Mouse (Mus musculus): ENCODE measurements around the gene Lrmda. TPM values are rescaled to one million over a fixed set of nuclear protein-coding genes. Genes with fewer than 3 reads are reported as not detected.

The Lrmda gene
- polyA plus RNA-seq, 1 experiment, result 0.51 TPM

GRCm38 (mm10) chr14:22367615-22368014 is 348.1 kb downstream of the Lrmda start:
- no peaks in the 10 kb centered on the region for H3K4me1 ChIP-seq (replicated peaks; ENCODE audit: control insufficient read depth, insufficient read depth, low read length)

GRCm38 (mm10) chr14:22371136-22371535 is 351.6 kb downstream of the Lrmda start:
- TF ChIP-seq CTCF (IDR thresholded peaks at IDR 0.05; ENCODE audit: borderline replicate concordance, control insufficient read depth, extremely low read depth, insufficient read depth, low read length, poor library complexity) (no peak), POLR2A (IDR thresholded peaks at IDR 0.05; ENCODE audit: control insufficient read depth, extremely low read depth, insufficient read depth, low read length, poor library complexity) (no peak)
- no peak overlapping the region for H3K27ac ChIP-seq (ENCODE audit: control insufficient read depth, insufficient read depth, low read length)
- 85% methylated on average over 8 of the region's 8 CpGs for WGBS
- DNase-seq, result no peak
- no peaks in the 10 kb centered on the region for H3K27me3 ChIP-seq (ENCODE audit: control insufficient read depth, insufficient read depth, low read length)
- H3K4me3 ChIP-seq (ENCODE audit: control insufficient read depth, insufficient read depth, low read length), result no peak overlapping the region
- H3K4me1 ChIP-seq (replicated peaks; ENCODE audit: control insufficient read depth, insufficient read depth, low read length), result no peaks in the 10 kb centered on the region
- H3K36me3 ChIP-seq (ENCODE audit: control insufficient read depth, insufficient read depth, low read length), result no peaks in the 10 kb centered on the region

More at GRCm38 (mm10) chr14:22367615-22368014, 348.1 kb downstream of the Lrmda start:
- H3K27ac ChIP-seq (ENCODE audit: control insufficient read depth, insufficient read depth, low read length), result no peak overlapping the region
- TF ChIP-seq CTCF (IDR thresholded peaks at IDR 0.05; ENCODE audit: borderline replicate concordance, control insufficient read depth, extremely low read depth, insufficient read depth, low read length, poor library complexity) (no peak), POLR2A (IDR thresholded peaks at IDR 0.05; ENCODE audit: control insufficient read depth, extremely low read depth, insufficient read depth, low read length, poor library complexity) (no peak)
- 94% methylated on average over 4 of the region's 4 CpGs for WGBS
- no peaks in the 10 kb centered on the region for H3K27me3 ChIP-seq (ENCODE audit: control insufficient read depth, insufficient read depth, low read length)
- no peak overlapping the region for H3K4me3 ChIP-seq (ENCODE audit: control insufficient read depth, insufficient read depth, low read length)
- H3K36me3 ChIP-seq (ENCODE audit: control insufficient read depth, insufficient read depth, low read length), result no peaks in the 10 kb centered on the region
- DNase-seq, result no peak

- H3K36me3 ChIP-seq (ENCODE audit: control insufficient read depth, insufficient read depth, low read length), result no peaks in the 10 kb centered on the region
- 94% methylated on average over 9 of the region's 9 CpGs for whole genome bisulfite sequencing
- no peak overlapping the region for H3K4me3 ChIP-seq (ENCODE audit: control insufficient read depth, insufficient read depth, low read length)
- H3K27me3 ChIP-seq (ENCODE audit: control insufficient read depth, insufficient read depth, low read length), result no peaks in the 10 kb centered on the region
- DNase-seq, result no peak
- no peak overlapping the region for H3K27ac ChIP-seq (ENCODE audit: control insufficient read depth, insufficient read depth, low read length)
- TF ChIP-seq CTCF (IDR thresholded peaks at IDR 0.05; ENCODE audit: borderline replicate concordance, control insufficient read depth, extremely low read depth, insufficient read depth, low read length, poor library complexity), result no peak
- no peaks in the 10 kb centered on the region for H3K4me1 ChIP-seq (replicated peaks; ENCODE audit: control insufficient read depth, insufficient read depth, low read length)
Observed at GRCm38 (mm10) chr14:22372666-22373360, 353.3 kb downstream of the Lrmda start.

GRCm38 (mm10) chr14:22373361-22373745 is 353.8 kb downstream of the Lrmda start:
- WGBS, result 92% methylated on average over 3 of the region's 3 CpGs
- TF ChIP-seq CTCF (IDR thresholded peaks at IDR 0.05; ENCODE audit: borderline replicate concordance, control insufficient read depth, extremely low read depth, insufficient read depth, low read length, poor library complexity) (no peak), POLR2A (IDR thresholded peaks at IDR 0.05; ENCODE audit: control insufficient read depth, extremely low read depth, insufficient read depth, low read length, poor library complexity) (no peak)
- no peak overlapping the region for H3K27ac ChIP-seq (ENCODE audit: control insufficient read depth, insufficient read depth, low read length)
- no peaks in the 10 kb centered on the region for H3K27me3 ChIP-seq (ENCODE audit: control insufficient read depth, insufficient read depth, low read length)
- no peaks in the 10 kb centered on the region for H3K4me1 ChIP-seq (replicated peaks; ENCODE audit: control insufficient read depth, insufficient read depth, low read length)
- H3K36me3 ChIP-seq (ENCODE audit: control insufficient read depth, insufficient read depth, low read length), result no peaks in the 10 kb centered on the region
- H3K4me3 ChIP-seq (ENCODE audit: control insufficient read depth, insufficient read depth, low read length), result no peak overlapping the region
- DNase-seq, result no peak

- Histone ChIP-seq H3K4me3 (ENCODE audit: control insufficient read depth, insufficient read depth, low read length) (no peak overlapping the region), H3K27ac (ENCODE audit: control insufficient read depth, insufficient read depth, low read length) (no peak overlapping the region), H3K4me1 (replicated peaks; ENCODE audit: control insufficient read depth, insufficient read depth, low read length) (no peaks in the 10 kb centered on the region), H3K36me3 (ENCODE audit: control insufficient read depth, insufficient read depth, low read length) (no peaks in the 10 kb centered on the region), H3K27me3 (ENCODE audit: control insufficient read depth, insufficient read depth, low read length) (no peaks in the 10 kb centered on the region)
- 95% methylated on average over 1 of the region's 1 CpGs for WGBS
- TF ChIP-seq CTCF (IDR thresholded peaks at IDR 0.05; ENCODE audit: borderline replicate concordance, control insufficient read depth, extremely low read depth, insufficient read depth, low read length, poor library complexity), result no peak
- TF ChIP-seq POLR2A (IDR thresholded peaks at IDR 0.05; ENCODE audit: control insufficient read depth, extremely low read depth, insufficient read depth, low read length, poor library complexity), result no peak
- no peak for DNase-seq
Observed at GRCm38 (mm10) chr14:22377148-22377547, 357.6 kb downstream of the Lrmda start.

- Histone ChIP-seq H3K27me3 (ENCODE audit: control insufficient read depth, insufficient read depth, low read length) (no peaks in the 10 kb centered on the region), H3K4me1 (replicated peaks; ENCODE audit: control insufficient read depth, insufficient read depth, low read length) (no peaks in the 10 kb centered on the region), H3K36me3 (ENCODE audit: control insufficient read depth, insufficient read depth, low read length) (no peaks in the 10 kb centered on the region), H3K4me3 (ENCODE audit: control insufficient read depth, insufficient read depth, low read length) (no peak overlapping the region), H3K27ac (ENCODE audit: control insufficient read depth, insufficient read depth, low read length) (no peak overlapping the region)
- no peak for DNase-seq
- 94% methylated on average over 4 of the region's 4 CpGs for WGBS
- TF ChIP-seq POLR2A (IDR thresholded peaks at IDR 0.05; ENCODE audit: control insufficient read depth, extremely low read depth, insufficient read depth, low read length, poor library complexity), result no peak
Observed at GRCm38 (mm10) chr14:22382101-22382500, 362.6 kb downstream of the Lrmda start.

GRCm38 (mm10) chr14:22393616-22394015 is 374.1 kb downstream of the Lrmda start:
- no peak overlapping the region for H3K27ac ChIP-seq (ENCODE audit: control insufficient read depth, insufficient read depth, low read length)
- 91% methylated on average over 10 of the region's 10 CpGs for WGBS
- H3K4me3 ChIP-seq (ENCODE audit: control insufficient read depth, insufficient read depth, low read length), result no peak overlapping the region
- H3K36me3 ChIP-seq (ENCODE audit: control insufficient read depth, insufficient read depth, low read length), result no peaks in the 10 kb centered on the region
- DNase-seq, result no peak
- H3K27me3 ChIP-seq (ENCODE audit: control insufficient read depth, insufficient read depth, low read length), result no peaks in the 10 kb centered on the region
- TF ChIP-seq CTCF (IDR thresholded peaks at IDR 0.05; ENCODE audit: borderline replicate concordance, control insufficient read depth, extremely low read depth, insufficient read depth, low read length, poor library complexity), result no peak
- TF ChIP-seq POLR2A (IDR thresholded peaks at IDR 0.05; ENCODE audit: control insufficient read depth, extremely low read depth, insufficient read depth, low read length, poor library complexity), result no peak
- H3K4me1 ChIP-seq (replicated peaks; ENCODE audit: control insufficient read depth, insufficient read depth, low read length), result no peaks in the 10 kb centered on the region
